Mouse (Mus musculus) frontal cortex, adult 2 months (tissue): ENCODE data around the gene Izumo4. TPM values are rescaled to one million over a fixed set of nuclear protein-coding genes. Genes with fewer than 3 reads are reported as not detected.

Experiments
- DNase-seq, 2 experiments: peaks; one replicate each; pipeline ENCODE4 v3.0.0; 2022; ENCODE audit warnings: low spot score in 1 of 2; ENCODE audit errors: extremely low spot score in 1 of 2
- polyA plus RNA-seq: library from polyadenylated mRNA; depleted of rRNA; stranded (reverse); fragments of >200 nt; gene quantifications from 2 replicates; pipeline ENCODE4 v1.2.3, GENCODE M21; 2012; rRNA removed

Izumo4 gene
- polyA plus RNA-seq, 1 experiment = 108 TPM

GRCm38 (mm10) chr10:80710834-80711233, 8.8 kb downstream of the Izumo4 start:
- DNase-seq = no peak

- DNase-seq = no peak
Measured at GRCm38 (mm10) chr10:80717281-80717680, 15.3 kb downstream of the Izumo4 start.

GRCm38 (mm10) chr10:80727369-80728127, 25.6 kb downstream of the Izumo4 start:
- no peak for DNase-seq

- DNase-seq = no peak
Measured at GRCm38 (mm10) chr10:80732611-80733101, 30.7 kb downstream of the Izumo4 start.

GRCm38 (mm10) chr10:80736731-80737130, 34.7 kb downstream of the Izumo4 start:
- no peak for DNase-seq

GRCm38 (mm10) chr10:80738657-80739056, 36.7 kb downstream of the Izumo4 start:
- no peak for DNase-seq

GRCm38 (mm10) chr10:80741146-80741545, 39.2 kb downstream of the Izumo4 start:
- no peak for DNase-seq

GRCm38 (mm10) chr10:80741634-80742179, 39.7 kb downstream of the Izumo4 start:
- no peak for DNase-seq

- DNase-seq = peak; percentile 98 to 99
Measured at GRCm38 (mm10) chr10:80742180-80742978, 40.4 kb downstream of the Izumo4 start, which contains the start of gene Ap3d1. Ap3d1 (minus strand) TSS chr10:80742264.

- DNase-seq = no peak
Measured at GRCm38 (mm10) chr10:80744262-80744661, 42.3 kb downstream of the Izumo4 start.

- peak in 1 of 2 experiments; percentile 85 for DNase-seq
Measured at GRCm38 (mm10) chr10:80747410-80747809, 45.4 kb downstream of the Izumo4 start.

- DNase-seq = no peak
Measured at GRCm38 (mm10) chr10:80748609-80749008, 46.6 kb downstream of the Izumo4 start.

GRCm38 (mm10) chr10:80751188-80751832, 49.3 kb downstream of the Izumo4 start:
- peak; percentile 77 to 83 for DNase-seq

GRCm38 (mm10) chr10:80752079-80752625, 50.2 kb downstream of the Izumo4 start:
- DNase-seq = peak in 1 of 2 experiments; percentile 32

GRCm38 (mm10) chr10:80754594-80755290, 52.8 kb downstream of the Izumo4 start, which contains the start of gene Dot1l:
Dot1l (plus strand) TSS chr10:80755206.
- peak; percentile 93 to 98 for DNase-seq

Other genes starting within 250 kb of the Izumo4 start
- gene Onecut3, start 207.3 kb upstream of the Izumo4 start, polyA plus RNA-seq = 0.02 and 0.04 TPM in 2 replicates
- gene Atp8b3, start 163.1 kb upstream of the Izumo4 start, polyA plus RNA-seq = 0.22 and 0.25 TPM in 2 replicates
- gene Rexo1, start 140.6 kb upstream of the Izumo4 start, polyA plus RNA-seq = 45.5 and 49.0 TPM in 2 replicates
- gene Klf16, start 124.9 kb upstream of the Izumo4 start, polyA plus RNA-seq = 37.9 and 41.5 TPM in 2 replicates
- 253 and 271 TPM in 2 replicates for gene Abhd17a, start 111.8 kb upstream of the Izumo4 start, polyA plus RNA-seq
- gene Scamp4, start 99.3 kb upstream of the Izumo4 start, polyA plus RNA-seq = 61.0 and 66.1 TPM in 2 replicates
- 5.6 and 8.1 TPM in 2 replicates for gene Adat3, start 99.3 kb upstream of the Izumo4 start, polyA plus RNA-seq
- gene Gm49322, start 96.2 kb upstream of the Izumo4 start, polyA plus RNA-seq = 2.8 and 3.1 TPM in 2 replicates
- 252 and 270 TPM in 2 replicates for gene Csnk1g2, start 79.3 kb upstream of the Izumo4 start, polyA plus RNA-seq
- gene Btbd2, start 45.1 kb upstream of the Izumo4 start, polyA plus RNA-seq = 108 and 109 TPM in 2 replicates
- 43.8 and 51.6 TPM in 2 replicates for gene Mknk2, start 24.1 kb upstream of the Izumo4 start, polyA plus RNA-seq
- gene Mob3a, start 207 bp upstream of the Izumo4 start, polyA plus RNA-seq = 9.1 and 10.6 TPM in 2 replicates
- 161 and 170 TPM in 2 replicates for gene Ap3d1, start 40.1 kb downstream of the Izumo4 start, polyA plus RNA-seq
- gene Dot1l, start 53.0 kb downstream of the Izumo4 start, polyA plus RNA-seq = 74.8 and 79.5 TPM in 2 replicates
- gene Sf3a2, start 96.0 kb downstream of the Izumo4 start, polyA plus RNA-seq = 42.2 and 50.7 TPM in 2 replicates
- 65.6 and 65.9 TPM in 2 replicates for gene Plekhj1, start 96.4 kb downstream of the Izumo4 start, polyA plus RNA-seq
- gene Amh, start 103.1 kb downstream of the Izumo4 start, polyA plus RNA-seq = 2.6 and 3.8 TPM in 2 replicates
- 5.7 and 6.2 TPM in 2 replicates for gene Jsrp1, start 111.3 kb downstream of the Izumo4 start, polyA plus RNA-seq
- gene Oaz1, start 124.5 kb downstream of the Izumo4 start, polyA plus RNA-seq = 706 and 773 TPM in 2 replicates
- 16.0 and 20.3 TPM in 2 replicates for gene Lingo3, start 141.9 kb downstream of the Izumo4 start, polyA plus RNA-seq
- 230 and 259 TPM in 2 replicates for gene Lsm7, start 153.0 kb downstream of the Izumo4 start, polyA plus RNA-seq
- 72.2 and 75.1 TPM in 2 replicates for gene Sppl2b, start 153.1 kb downstream of the Izumo4 start, polyA plus RNA-seq
- 0.16 and 0.17 TPM in 2 replicates for gene Tmprss9, start 169.7 kb downstream of the Izumo4 start, polyA plus RNA-seq
- 192 and 231 TPM in 2 replicates for gene Timm13, start 198.8 kb downstream of the Izumo4 start, polyA plus RNA-seq
- 24.3 and 25.9 TPM in 2 replicates for gene Lmnb2, start 216.1 kb downstream of the Izumo4 start, polyA plus RNA-seq
- 20.7 and 26.0 TPM in 2 replicates for gene Gadd45b, start 227.9 kb downstream of the Izumo4 start, polyA plus RNA-seq